Mouse (Mus musculus): ENCODE data around the gene Olfr643. TPM values are rescaled to one million over a fixed set of nuclear protein-coding genes. Genes with fewer than 3 reads are reported as not detected.

Olfr643 gene
- polyA plus RNA-seq, 1 experiment from 2014 or later: not detected

GRCm38 (mm10) chr7:104129726-104130125 is 7.5 kb downstream of the Olfr643 start, which contains the start of gene Ubqln5:
Gene Ubqln5 (minus strand): TSS chr7:104129826.
- no peak for DNase-seq
- Histone ChIP-seq H3K4me2 (ENCODE audit: low read length) (no peak within 1 kb of the TSS), H3K9ac (replicated peaks; ENCODE audit: low read length) (no peak within 1 kb of the TSS), H3K36me3 (ENCODE audit: control insufficient read depth, insufficient read depth, low read length) (no peaks in the 10 kb centered on the region), H3K4me3 (replicated peaks; ENCODE audit: low read depth, low read length) (no peak within 1 kb of the TSS), H3K27ac (replicated peaks; ENCODE audit: low read depth, low read length) (no peak within 1 kb of the TSS), H3K27me3 (ENCODE audit: control insufficient read depth, insufficient read depth, low read length) (no peaks in the 10 kb centered on the region), H3K9me3 (ENCODE audit: control insufficient read depth, low read length) (no peaks in the 10 kb centered on the region), H3K4me1 (ENCODE audit: control insufficient read depth, insufficient read depth, low read length) (no peaks in the 10 kb centered on the region)
- whole genome bisulfite sequencing: 95% methylated on average over 5 of the region's 5 CpGs
- no peak for ATAC-seq (ENCODE audit: low FRiP score, low TSS enrichment)

DNA sequence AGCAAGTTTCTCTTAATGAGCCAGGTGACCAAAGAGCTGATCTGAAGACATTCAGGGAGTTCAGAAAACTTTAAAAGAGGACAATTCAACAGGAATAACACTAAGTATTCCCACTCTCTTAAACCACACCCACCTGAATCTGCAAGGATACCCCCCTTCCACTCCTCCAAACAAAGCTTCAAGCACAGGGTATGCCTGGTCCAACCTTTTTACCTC is 32.5 kb downstream of the Olfr643 start, which contains the start of gene Olfr646:
TSS of gene Olfr646 (plus strand) at position 117 of the 216 bp plus-strand sequence.
- H3K4me2 ChIP-seq (ENCODE audit: low read length): no peak within 1 kb of the TSS
- no peak within 1 kb of the TSS for H3K27ac ChIP-seq (replicated peaks; ENCODE audit: low read depth, low read length)
- H3K9ac ChIP-seq (replicated peaks; ENCODE audit: low read length): no peak within 1 kb of the TSS
- DNase-seq (no peak), ATAC-seq (ENCODE audit: low FRiP score, low TSS enrichment) (no peak)
- no peaks in the 10 kb centered on the region for H3K9me3 ChIP-seq (ENCODE audit: control insufficient read depth, low read length)
- no peaks in the 10 kb centered on the region for H3K36me3 ChIP-seq (ENCODE audit: control insufficient read depth, insufficient read depth, low read length)
- no peaks in the 10 kb centered on the region for H3K27me3 ChIP-seq (ENCODE audit: control insufficient read depth, insufficient read depth, low read length)
- H3K4me1 ChIP-seq (ENCODE audit: control insufficient read depth, insufficient read depth, low read length): no peaks in the 10 kb centered on the region
- no peak within 1 kb of the TSS for H3K4me3 ChIP-seq (replicated peaks; ENCODE audit: low read depth, low read length)

GRCm38 (mm10) chr7:104103913-104104756 is 33.1 kb downstream of the Olfr643 start:
- ATAC-seq (ENCODE audit: low FRiP score, low TSS enrichment): no peak
- no peak overlapping the region for H3K9ac ChIP-seq (replicated peaks; ENCODE audit: low read length)

GRCm38 (mm10) chr7:104085365-104085764 is 51.8 kb downstream of the Olfr643 start, which contains the start of gene Olfr645:
Gene Olfr645 (minus strand): TSS chr7:104085465.
- H3K4me1 ChIP-seq (ENCODE audit: control insufficient read depth, insufficient read depth, low read length): no peaks in the 10 kb centered on the region
- no peaks in the 10 kb centered on the region for H3K27me3 ChIP-seq (ENCODE audit: control insufficient read depth, insufficient read depth, low read length)
- no peak within 1 kb of the TSS for H3K4me2 ChIP-seq (ENCODE audit: low read length)
- H3K9me3 ChIP-seq (ENCODE audit: control insufficient read depth, low read length): no peaks in the 10 kb centered on the region
- no peak for ATAC-seq (ENCODE audit: low FRiP score, low TSS enrichment)
- no peaks in the 10 kb centered on the region for H3K36me3 ChIP-seq (ENCODE audit: control insufficient read depth, insufficient read depth, low read length)
- DNase-seq: no peak
- no peak within 1 kb of the TSS for H3K27ac ChIP-seq (replicated peaks; ENCODE audit: low read depth, low read length)
- no peak within 1 kb of the TSS for H3K4me3 ChIP-seq (replicated peaks; ENCODE audit: low read depth, low read length)
- WGBS: 73% methylated on average over 1 of the region's 1 CpGs
- H3K9ac ChIP-seq (replicated peaks; ENCODE audit: low read length): no peak within 1 kb of the TSS

More at GRCm38 (mm10) chr7:104103913-104104756, 33.1 kb downstream of the Olfr643 start:
- Histone ChIP-seq H3K27ac (replicated peaks; ENCODE audit: low read depth, low read length) (no peak overlapping the region), H3K27me3 (ENCODE audit: control insufficient read depth, insufficient read depth, low read length) (no peaks in the 10 kb centered on the region), H3K4me3 (replicated peaks; ENCODE audit: low read depth, low read length) (no peak overlapping the region), H3K4me2 (ENCODE audit: low read length) (no peak overlapping the region), H3K4me1 (ENCODE audit: control insufficient read depth, insufficient read depth, low read length) (no peaks in the 10 kb centered on the region), H3K9me3 (ENCODE audit: control insufficient read depth, low read length) (no peaks in the 10 kb centered on the region), H3K36me3 (ENCODE audit: control insufficient read depth, insufficient read depth, low read length) (no peaks in the 10 kb centered on the region)
- no peak for DNase-seq
- WGBS: 78% methylated on average over 4 of the region's 4 CpGs

- Histone ChIP-seq H3K4me2 (ENCODE audit: low read length) (no peak within 1 kb of the TSS), H3K27ac (replicated peaks; ENCODE audit: low read depth, low read length) (no peak within 1 kb of the TSS), H3K9ac (replicated peaks; ENCODE audit: low read length) (no peak within 1 kb of the TSS), H3K4me3 (replicated peaks; ENCODE audit: low read depth, low read length) (no peak within 1 kb of the TSS), H3K36me3 (ENCODE audit: control insufficient read depth, insufficient read depth, low read length) (no peaks in the 10 kb centered on the region), H3K9me3 (ENCODE audit: control insufficient read depth, low read length) (no peaks in the 10 kb centered on the region), H3K27me3 (ENCODE audit: control insufficient read depth, insufficient read depth, low read length) (no peaks in the 10 kb centered on the region), H3K4me1 (ENCODE audit: control insufficient read depth, insufficient read depth, low read length) (no peaks in the 10 kb centered on the region)
- ATAC-seq (ENCODE audit: low FRiP score, low TSS enrichment): no peak
- DNase-seq: no peak
- 74% methylated on average over 2 of the region's 2 CpGs for WGBS
These were observed 65.4 kb downstream of the Olfr643 start, which contains the start of gene Olfr644 for GRCm38 (mm10) chr7:104071769-104072168. Gene Olfr644 (minus strand): TSS chr7:104071869.

- Histone ChIP-seq H3K4me2 (ENCODE audit: low read length) (no peak within 1 kb of the TSS), H3K27ac (replicated peaks; ENCODE audit: low read depth, low read length) (no peak within 1 kb of the TSS), H3K4me3 (replicated peaks; ENCODE audit: low read depth, low read length) (no peak within 1 kb of the TSS), H3K4me1 (ENCODE audit: control insufficient read depth, insufficient read depth, low read length) (no peaks in the 10 kb centered on the region), H3K27me3 (ENCODE audit: control insufficient read depth, insufficient read depth, low read length) (no peaks in the 10 kb centered on the region), H3K9ac (replicated peaks; ENCODE audit: low read length) (no peak within 1 kb of the TSS), H3K36me3 (ENCODE audit: control insufficient read depth, insufficient read depth, low read length) (no peaks in the 10 kb centered on the region), H3K9me3 (ENCODE audit: control insufficient read depth, low read length) (no peaks in the 10 kb centered on the region)
- ATAC-seq (ENCODE audit: low FRiP score, low TSS enrichment) (no peak), DNase-seq (no peak)
- WGBS: 61% methylated on average over 2 of the region's 2 CpGs
These were observed 75.9 kb downstream of the Olfr643 start, which contains the start of gene 4930516K23Rik for GRCm38 (mm10) chr7:104061345-104061744. Gene 4930516K23Rik (minus strand): TSS chr7:104061445.

DNA sequence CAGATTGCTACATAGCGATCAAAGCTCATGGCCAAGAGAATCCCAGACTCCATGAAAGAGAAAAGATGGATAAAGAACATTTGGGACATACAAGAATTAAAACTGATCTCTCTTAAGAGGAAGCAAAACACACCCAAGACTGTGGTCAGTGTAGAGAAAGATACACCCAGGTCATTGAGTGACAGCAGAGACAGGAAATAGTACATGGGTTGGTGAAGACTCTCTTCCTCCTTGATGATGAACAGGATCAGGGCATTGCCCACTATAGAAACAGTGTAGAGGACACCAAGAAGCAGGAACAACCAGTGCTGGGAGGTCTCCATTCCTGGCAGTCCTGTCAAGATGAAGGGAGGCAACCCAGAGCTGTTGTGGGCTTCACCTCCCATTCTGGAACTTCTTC is 78.0 kb downstream of the Olfr643 start:
- Histone ChIP-seq H3K27ac (replicated peaks; ENCODE audit: low read depth, low read length) (no peak overlapping the region), H3K9me3 (ENCODE audit: control insufficient read depth, low read length) (no peaks in the 10 kb centered on the region), H3K4me2 (ENCODE audit: low read length) (no peak overlapping the region), H3K9ac (replicated peaks; ENCODE audit: low read length) (no peak overlapping the region), H3K4me3 (replicated peaks; ENCODE audit: low read depth, low read length) (no peak overlapping the region), H3K4me1 (ENCODE audit: control insufficient read depth, insufficient read depth, low read length) (no peaks in the 10 kb centered on the region), H3K27me3 (ENCODE audit: control insufficient read depth, insufficient read depth, low read length) (no peaks in the 10 kb centered on the region), H3K36me3 (ENCODE audit: control insufficient read depth, insufficient read depth, low read length) (no peaks in the 10 kb centered on the region)
- DNase-seq: no peak
- WGBS: 92% methylated on average over 1 of the region's 1 CpGs
- ATAC-seq (ENCODE audit: low FRiP score, low TSS enrichment): no peak

GRCm38 (mm10) chr7:104052566-104052965 is 84.6 kb downstream of the Olfr643 start, which contains the start of gene Olfr642:
Gene Olfr642 (minus strand): TSS chr7:104052666.
- H3K4me2 ChIP-seq (ENCODE audit: low read length): no peak within 1 kb of the TSS
- H3K9ac ChIP-seq (replicated peaks; ENCODE audit: low read length): no peak within 1 kb of the TSS
- no peaks in the 10 kb centered on the region for H3K9me3 ChIP-seq (ENCODE audit: control insufficient read depth, low read length)
- no peaks in the 10 kb centered on the region for H3K36me3 ChIP-seq (ENCODE audit: control insufficient read depth, insufficient read depth, low read length)
- no peaks in the 10 kb centered on the region for H3K4me1 ChIP-seq (ENCODE audit: control insufficient read depth, insufficient read depth, low read length)
- H3K27me3 ChIP-seq (ENCODE audit: control insufficient read depth, insufficient read depth, low read length): no peaks in the 10 kb centered on the region
- no peak for ATAC-seq (ENCODE audit: low FRiP score, low TSS enrichment)
- no peak for DNase-seq
- no peak within 1 kb of the TSS for H3K27ac ChIP-seq (replicated peaks; ENCODE audit: low read depth, low read length)
- WGBS: 82% methylated on average over 1 of the region's 1 CpGs
- H3K4me3 ChIP-seq (replicated peaks; ENCODE audit: low read depth, low read length): no peak within 1 kb of the TSS

GRCm38 (mm10) chr7:104050745-104051144 is 86.5 kb downstream of the Olfr643 start:
- H3K4me3 ChIP-seq (replicated peaks; ENCODE audit: low read depth, low read length): no peak overlapping the region
- WGBS: 92% methylated on average over 4 of the region's 4 CpGs
- H3K27ac ChIP-seq (replicated peaks; ENCODE audit: low read depth, low read length): no peak overlapping the region
- H3K9me3 ChIP-seq (ENCODE audit: control insufficient read depth, low read length): no peaks in the 10 kb centered on the region
- DNase-seq: no peak
- H3K9ac ChIP-seq (replicated peaks; ENCODE audit: low read length): no peak overlapping the region
- no peaks in the 10 kb centered on the region for H3K4me1 ChIP-seq (ENCODE audit: control insufficient read depth, insufficient read depth, low read length)
- ATAC-seq (ENCODE audit: low FRiP score, low TSS enrichment): no peak
- H3K36me3 ChIP-seq (ENCODE audit: control insufficient read depth, insufficient read depth, low read length): no peaks in the 10 kb centered on the region
- no peaks in the 10 kb centered on the region for H3K27me3 ChIP-seq (ENCODE audit: control insufficient read depth, insufficient read depth, low read length)
- H3K4me2 ChIP-seq (ENCODE audit: low read length): no peak overlapping the region
